ENCODE assay signal across 8 mouse cellular contexts in the genomic region with DNA sequence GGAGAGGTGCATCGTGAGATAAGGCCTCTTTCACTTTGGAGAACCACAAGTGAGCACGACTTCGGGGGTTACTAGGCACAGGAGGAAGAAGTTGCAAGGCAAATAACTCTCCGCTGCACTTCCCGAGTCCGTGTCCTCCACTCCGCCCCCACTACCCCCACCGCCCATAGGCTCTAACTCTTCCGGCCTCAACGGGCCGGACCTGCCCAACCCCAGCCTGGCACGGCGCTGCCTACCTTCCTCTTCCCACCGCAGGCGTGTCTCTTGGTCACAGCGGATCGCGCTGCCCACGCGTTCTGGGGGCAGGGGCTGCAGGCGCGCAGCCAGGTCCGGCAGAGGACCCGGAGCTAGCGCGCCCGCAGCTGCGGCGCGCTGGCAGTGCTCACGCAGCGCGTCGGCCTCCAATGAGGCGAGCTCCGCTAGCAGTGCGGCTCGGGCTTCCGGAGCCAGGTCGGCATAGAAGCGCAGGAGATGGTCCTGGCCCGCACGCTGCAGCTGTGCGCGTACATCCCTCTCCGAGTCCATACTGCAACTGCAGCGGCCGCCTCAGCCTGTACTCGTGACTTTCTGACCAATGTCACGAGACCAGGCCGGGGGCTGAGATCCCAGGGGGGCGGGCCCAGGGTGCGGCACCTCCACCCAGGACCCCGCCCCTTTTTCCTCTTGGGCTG. TPM values are rescaled to one million over a fixed set of nuclear protein-coding genes. Genes with fewer than 3 reads are reported as not detected.
A peak's percentile ranks its signal among the peaks of the same experiment; 100 is the strongest.
DNase-seq lines count a peak whose midpoint lies in the region; ATAC-seq and TF ChIP-seq lines count a peak whose summit lies in the region.

Gene Uap1l1, minus strand, starts transcription at position 592 of the 671 bp plus-strand sequence.

- TF ChIP-seq CTCF in kidney, postnatal 0 days (IDR thresholded peaks at IDR 0.05; ENCODE audit: low read depth): no peak

- peaks cover 18% of the 10 kb centered on the region; the same call in 1 of the 2 replicates for H3K4me1 ChIP-seq in embryonic facial prominence, embryonic 15.5 days
- H3K4me1 ChIP-seq in heart, embryonic 13.5 days: peaks cover 10% of the 10 kb centered on the region
- H3K4me1 ChIP-seq in kidney, postnatal 0 days (replicated peaks; ENCODE audit: insufficient read depth, low read length): peaks cover 6% of the 10 kb centered on the region; the same call in 1 of the 2 replicates
- peaks cover 41% of the 10 kb centered on the region for H3K4me1 ChIP-seq in liver, embryonic 13.5 days (replicated peaks)

- no peaks in the 10 kb centered on the region; the same call in 1 of the 2 replicates for H3K36me3 ChIP-seq in embryonic facial prominence, embryonic 15.5 days
- H3K36me3 ChIP-seq in heart, embryonic 13.5 days: no peaks in the 10 kb centered on the region
- H3K36me3 ChIP-seq in kidney, postnatal 0 days (ENCODE audit: insufficient read depth, low read length): peaks cover 4% of the 10 kb centered on the region; the same call in 1 of the 2 replicates
- H3K36me3 ChIP-seq in liver, embryonic 13.5 days: peaks cover 11% of the 10 kb centered on the region; the same call in 1 of the 2 replicates
- H3K36me3 ChIP-seq in splenic B cell, adult 2 months (ENCODE audit: control insufficient read depth, insufficient read depth, low read length, poor library complexity, severe bottlenecking): peaks cover 2% of the 10 kb centered on the region; the same call in 1 of the 2 replicates

- no peak within 1 kb of the TSS; the same call in 1 of the 2 replicates for H3K27ac ChIP-seq in embryonic facial prominence, embryonic 15.5 days (replicated peaks)
- H3K27ac ChIP-seq in heart, embryonic 13.5 days (replicated peaks): no peak within 1 kb of the TSS; the same call in 1 of the 2 replicates
- H3K27ac ChIP-seq in kidney, postnatal 0 days: peak within 1 kb of the TSS; percentile 43; the same call in 1 of the 2 replicates
- H3K27ac ChIP-seq in liver, embryonic 13.5 days: no peak within 1 kb of the TSS

- H3K4me2 ChIP-seq in embryonic facial prominence, embryonic 15.5 days (replicated peaks): peak within 1 kb of the TSS; percentile 98
- H3K4me2 ChIP-seq in heart, embryonic 13.5 days: peak within 1 kb of the TSS; percentile 96
- H3K4me2 ChIP-seq in kidney, postnatal 0 days (ENCODE audit: low read length): peak within 1 kb of the TSS; percentile 89
- H3K4me2 ChIP-seq in liver, embryonic 13.5 days: peak within 1 kb of the TSS; percentile 96

- WGBS in embryonic facial prominence, embryonic 15.5 days: under 1% methylated on average over 54 of the region's 54 CpGs
- WGBS in heart, embryonic 13.5 days: under 1% methylated on average over 54 of the region's 54 CpGs
- WGBS in kidney, postnatal 0 days: under 1% methylated on average over 51 of the region's 54 CpGs
- 1% methylated on average over 54 of the region's 54 CpGs for WGBS in liver, embryonic 13.5 days (ENCODE audit: insufficient replicate concordance)

- peak; percentile 84 for ATAC-seq in embryonic facial prominence, embryonic 15.5 days (ENCODE audit: insufficient number of reproducible peaks, low FRiP score, low TSS enrichment, low read depth)
- peak; percentile 77 for ATAC-seq in heart, embryonic 13.5 days (ENCODE audit: extremely low read depth, insufficient number of reproducible peaks, low FRiP score, low TSS enrichment)
- ATAC-seq in kidney, postnatal 0 days (replicated peaks; ENCODE audit: low FRiP score, low read depth): peak; percentile 87
- peak; percentile 69 for ATAC-seq in liver, embryonic 13.5 days (ENCODE audit: low read depth)

- peaks cover 10% of the 10 kb centered on the region for H3K27me3 ChIP-seq in embryonic facial prominence, embryonic 15.5 days
- H3K27me3 ChIP-seq in heart, embryonic 13.5 days (replicated peaks): peaks cover 52% of the 10 kb centered on the region
- H3K27me3 ChIP-seq in kidney, postnatal 0 days (ENCODE audit: insufficient read depth, low read length): no peaks in the 10 kb centered on the region
- peaks cover 29% of the 10 kb centered on the region for H3K27me3 ChIP-seq in liver, embryonic 13.5 days
- H3K27me3 ChIP-seq in splenic B cell, adult 2 months (ENCODE audit: control insufficient read depth, insufficient read depth, low read length, poor library complexity, severe bottlenecking): no peaks in the 10 kb centered on the region

- H3K9ac ChIP-seq in embryonic facial prominence, embryonic 15.5 days: peak within 1 kb of the TSS; percentile 70
- peak within 1 kb of the TSS; percentile 87 for H3K9ac ChIP-seq in heart, embryonic 13.5 days
- H3K9ac ChIP-seq in kidney, postnatal 0 days (ENCODE audit: low read depth, low read length): peak within 1 kb of the TSS; percentile 63
- H3K9ac ChIP-seq in liver, embryonic 13.5 days: peak within 1 kb of the TSS; percentile 70

- no peaks in the 10 kb centered on the region for H3K9me3 ChIP-seq in embryonic facial prominence, embryonic 15.5 days (replicated peaks)
- no peaks in the 10 kb centered on the region for H3K9me3 ChIP-seq in heart, embryonic 13.5 days
- no peaks in the 10 kb centered on the region for H3K9me3 ChIP-seq in kidney, postnatal 0 days (replicated peaks; ENCODE audit: low read length)
- no peaks in the 10 kb centered on the region for H3K9me3 ChIP-seq in liver, embryonic 13.5 days (replicated peaks)

- peak within 1 kb of the TSS; percentile 69 for H3K4me3 ChIP-seq in embryonic facial prominence, embryonic 15.5 days (replicated peaks)
- peak within 1 kb of the TSS; percentile 71 for H3K4me3 ChIP-seq in heart, embryonic 13.5 days
- peak within 1 kb of the TSS; percentile 59 for H3K4me3 ChIP-seq in kidney, postnatal 0 days (replicated peaks; ENCODE audit: low read depth, low read length)
- H3K4me3 ChIP-seq in liver, embryonic 13.5 days (replicated peaks): peak within 1 kb of the TSS; percentile 70

- DNase-seq in 3134 (ENCODE audit: extremely low read depth, insufficient read length, low spot score): peak; percentile 96
- DNase-seq in adrenal gland, postnatal 10 days: peak; percentile 85
- DNase-seq in kidney, postnatal 0 days (ENCODE audit: low spot score): peak; percentile 94
- peak; percentile 66 for DNase-seq in liver, embryonic 13.5 days
- peak; percentile 73 for DNase-seq in naive thymus-derived CD4-positive, alpha-beta T cell, adult 2 months (ENCODE audit: low read depth)
- DNase-seq in splenic B cell, adult 2 months (ENCODE audit: low read depth, low spot score): peak; percentile 81

RNA-seq across cellular contexts. Expression of gene Uap1l1, which starts in this region (rescaled TPM):
- 10 to 100 TPM; 11.2 to 11.8 TPM for total RNA-seq in adrenal gland, postnatal 10 days (2021)
- polyA plus RNA-seq in embryonic facial prominence, embryonic 15.5 days (2015; fragmentation: Nextera tagmentation; extraction: Ambion mirVana): 18.4 and 21.7 TPM in 2 replicates
- 14.9 and 17.0 TPM in 2 replicates for polyA plus RNA-seq in heart, embryonic 13.5 days (2015; fragmentation: Nextera tagmentation; extraction: Ambion mirVana)
- polyA plus RNA-seq in kidney, postnatal 0 days (2015; fragmentation: Nextera tagmentation; extraction: Ambion mirVana): 80.5 and 92.8 TPM in 2 replicates
- polyA plus RNA-seq in liver, embryonic 13.5 days (2015; fragmentation: Nextera tagmentation; extraction: Ambion mirVana): 13.4 and 16.1 TPM in 2 replicates
